Mouse (Mus musculus) kidney, adult 8-10 months (tissue): ENCODE results near the gene Zbtb42.
A peak's percentile ranks its signal among the peaks of the same experiment; 100 is the strongest.

ENCODE experiments used
- DNase-seq, 2 experiments: peaks; one replicate each; pipeline ENCODE4 v3.0.0; 2022

Zbtb42 gene

GRCm38 (mm10) chr12:112661851-112662250 is 16.8 kb upstream of the Zbtb42 start:
- DNase-seq, result no peak

GRCm38 (mm10) chr12:112663303-112663702 is 15.3 kb upstream of the Zbtb42 start:
- DNase-seq, result no peak

GRCm38 (mm10) chr12:112663716-112664115 is 14.9 kb upstream of the Zbtb42 start:
- DNase-seq, result no peak

- DNase-seq, result no peak
Observed at GRCm38 (mm10) chr12:112664124-112664523, 14.5 kb upstream of the Zbtb42 start.

GRCm38 (mm10) chr12:112664656-112665055 is 14.0 kb upstream of the Zbtb42 start:
- DNase-seq, result no peak

- DNase-seq, result peak; percentile 36 to 45
Observed at GRCm38 (mm10) chr12:112665445-112665844, 13.2 kb upstream of the Zbtb42 start.

GRCm38 (mm10) chr12:112665881-112666544 is 12.6 kb upstream of the Zbtb42 start:
- no peak for DNase-seq

- no peak for DNase-seq
Observed at GRCm38 (mm10) chr12:112667619-112668297, 10.9 kb upstream of the Zbtb42 start.

GRCm38 (mm10) chr12:112670718-112671393 is 7.8 kb upstream of the Zbtb42 start:
- DNase-seq, result no peak

GRCm38 (mm10) chr12:112671891-112672290 is 6.7 kb upstream of the Zbtb42 start:
- DNase-seq, result no peak

GRCm38 (mm10) chr12:112672744-112673575 is 5.7 kb upstream of the Zbtb42 start:
- DNase-seq, result no peak

- peak; percentile 30 to 36 for DNase-seq
Observed at GRCm38 (mm10) chr12:112673576-112674091, 5.0 kb upstream of the Zbtb42 start.

- DNase-seq, result peak; percentile 39 to 55
Observed at GRCm38 (mm10) chr12:112674132-112675011, 4.3 kb upstream of the Zbtb42 start, which contains the start of gene Akt1. Akt1 (minus strand) TSS chr12:112674884.

- DNase-seq, result peak; percentile 72 to 87
Observed at GRCm38 (mm10) chr12:112675245-112676035, 3.2 kb upstream of the Zbtb42 start.

- no peak for DNase-seq
Observed at GRCm38 (mm10) chr12:112677076-112677475, 1.6 kb upstream of the Zbtb42 start.

GRCm38 (mm10) chr12:112677943-112678554 is 579 bp upstream of the Zbtb42 start:
- DNase-seq, result no peak

- DNase-seq, result no peak
Observed at GRCm38 (mm10) chr12:112679027-112679996, 684 bp downstream of the Zbtb42 start.

- no peak for DNase-seq
Observed at GRCm38 (mm10) chr12:112683351-112683750, 4.7 kb downstream of the Zbtb42 start.

GRCm38 (mm10) chr12:112688458-112688857 is 9.8 kb downstream of the Zbtb42 start:
- no peak for DNase-seq
